32 mouse cellular contexts compared by ENCODE assay signal in the genomic region with DNA sequence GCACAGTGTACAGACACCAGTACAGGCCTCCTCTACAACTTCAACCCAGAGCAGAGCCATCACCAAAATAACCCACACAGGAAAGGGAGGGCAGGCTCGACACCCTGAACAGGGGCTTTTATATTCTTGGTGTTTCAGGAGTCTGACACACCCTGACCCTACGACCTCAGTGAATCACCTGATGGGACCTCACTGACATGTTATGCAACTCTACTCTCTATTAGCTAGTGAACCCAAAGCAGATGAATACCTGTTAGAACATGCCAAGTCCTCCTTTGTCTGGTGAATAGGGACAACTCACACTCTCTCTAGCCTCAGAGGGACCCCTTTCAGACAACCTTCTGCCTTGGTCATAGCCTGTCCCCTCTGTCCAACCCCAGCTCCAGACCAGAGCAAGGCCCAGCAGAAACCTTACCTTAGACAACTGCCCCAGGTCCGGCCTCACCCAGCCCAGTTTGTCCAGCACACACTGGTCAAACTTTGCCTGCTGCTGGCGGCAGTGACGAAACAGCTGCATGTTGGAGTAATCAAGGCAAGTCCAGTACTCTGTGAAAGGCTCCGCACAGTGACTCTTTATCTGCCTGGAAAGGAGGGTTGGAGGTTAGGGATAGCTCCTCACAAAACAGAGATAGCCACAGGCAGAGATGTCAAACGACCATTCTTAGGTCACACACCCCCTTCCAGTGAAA. TPM values are rescaled to one million over a fixed set of nuclear protein-coding genes. Genes with fewer than 3 reads are reported as not detected.
DNase-seq lines count a peak whose midpoint lies in the region; ATAC-seq and TF ChIP-seq lines count a peak whose summit lies in the region.
"Had no signal": no experiment of that assay in that cellular context is flagged by ENCODE, and none has a peak within 500 bp of the region (broad histone marks: within the 10 kb centered on the region; RNA-seq: fewer than 3 reads in every experiment).

No protein-coding gene starts in this region.

- H3K9me3 ChIP-seq in liver, embryonic 12.5 days (replicated peaks) = no peaks in the 10 kb centered on the region
- no peaks in the 10 kb centered on the region for H3K9me3 ChIP-seq in stomach, embryonic 15.5 days
- no peaks in the 10 kb centered on the region for H3K9me3 ChIP-seq in midbrain, embryonic 13.5 days
- H3K9me3 ChIP-seq: embryonic facial prominence, embryonic 13.5 days; G1E; hindbrain, embryonic 10.5 days; hindbrain, embryonic 15.5 days; kidney, embryonic 15.5 days; limb, embryonic 13.5 days had no signal

- H3K27me3 ChIP-seq in heart, adult 2 months (ENCODE audit: control insufficient read depth, insufficient read depth, low read length) = no peaks in the 10 kb centered on the region
- no peaks in the 10 kb centered on the region for H3K27me3 ChIP-seq in liver, embryonic 12.5 days (replicated peaks)
- no peaks in the 10 kb centered on the region for H3K27me3 ChIP-seq in stomach, embryonic 15.5 days (replicated peaks)
- no peaks in the 10 kb centered on the region for H3K27me3 ChIP-seq in midbrain, embryonic 13.5 days
- H3K27me3 ChIP-seq: embryonic facial prominence, embryonic 13.5 days; hindbrain, embryonic 15.5 days; kidney, embryonic 15.5 days; limb, embryonic 13.5 days had no signal

- DNase-seq in heart, adult 2 months = no peak
- DNase-seq in heart, postnatal 36 days = no peak
- DNase-seq in liver = no peak
- DNase-seq in c-Kit-positive CD71-positive TER-119-positive erythroid progenitor cells, embryonic 14.5 days (ENCODE audit: low spot score) = no peak
- DNase-seq: adrenal gland, adult 8-10 months; cerebellum, adult 11 months; cerebellum, adult 9-10 months; embryo, embryonic 11 days; forebrain, postnatal 0 days; kidney, adult 18-20 months; kidney, postnatal 36 days; lung, embryonic 14.5 days; lung, postnatal 14 days; right cerebral cortex, postnatal 25 days; thymus, postnatal 4 days had no signal

- peaks cover 32% of the 10 kb centered on the region for H3K4me1 ChIP-seq in heart, adult 2 months (ENCODE audit: control insufficient read depth, insufficient read depth, low read length)
- H3K4me1 ChIP-seq in liver, embryonic 12.5 days = peaks cover 41% of the 10 kb centered on the region
- peaks cover 10% of the 10 kb centered on the region; the same call in 1 of the 2 replicates for H3K4me1 ChIP-seq in stomach, embryonic 15.5 days
- H3K4me1 ChIP-seq in midbrain, embryonic 13.5 days (replicated peaks) = no peaks in the 10 kb centered on the region
- H3K4me1 ChIP-seq: embryonic facial prominence, embryonic 13.5 days; hindbrain, embryonic 10.5 days had no signal

- 44% methylated on average over 7 of the region's 7 CpGs for WGBS in heart, adult 2 months
- WGBS in liver, embryonic 12.5 days (ENCODE audit: insufficient replicate concordance) = 69% methylated on average over 7 of the region's 7 CpGs
- 76% methylated on average over 7 of the region's 7 CpGs for WGBS in stomach, embryonic 15.5 days
- 85% methylated on average over 7 of the region's 7 CpGs for WGBS in midbrain, embryonic 13.5 days

- intact Hi-C loops in heart, adult 2 months (cut with DNase I) = no loop called here
- intact Hi-C loops in heart, postnatal 36 days (cut with DNase I) = loop anchor here (5.0 kb wide), 1 partner anchor 63 kb away; no protein-coding TSS in a partner anchor

- TF ChIP-seq POLR2A in heart, adult 2 months (IDR thresholded peaks at IDR 0.05; ENCODE audit: insufficient read depth, low read depth, low read length) = no peak

- TF ChIP-seq EP300 in heart, adult 2 months (IDR thresholded peaks at IDR 0.05; ENCODE audit: insufficient read depth, low read depth, low read length) = no peak

- H3K9ac ChIP-seq in heart, adult 2 months (ENCODE audit: low read depth, low read length) = no peak overlapping the region
- no peak overlapping the region for H3K9ac ChIP-seq in liver, embryonic 12.5 days
- H3K9ac ChIP-seq in stomach, embryonic 15.5 days = no peak overlapping the region
- no peak overlapping the region for H3K9ac ChIP-seq in midbrain, embryonic 13.5 days (replicated peaks)
- H3K9ac ChIP-seq: embryonic facial prominence, embryonic 13.5 days; forebrain, postnatal 0 days; hindbrain, embryonic 15.5 days; kidney, embryonic 15.5 days; lung, embryonic 14.5 days had no signal

- ATAC-seq in liver, embryonic 12.5 days = peak; percentile 36; the same call in 1 of the 2 replicates
- ATAC-seq in stomach, embryonic 15.5 days (ENCODE audit: insufficient read depth, low FRiP score, low read depth) = peak; percentile 32; the same call in 1 of the 2 replicates
- ATAC-seq in midbrain, embryonic 13.5 days = no peak
- ATAC-seq: forebrain, postnatal 0 days; inflammation-experienced regulatory T-cells, adult 6 months; midbrain, embryonic 16.5 days had no signal

- H3K4me2 ChIP-seq in liver, embryonic 12.5 days = no peak overlapping the region
- no peak overlapping the region; the same call in 1 of the 2 replicates for H3K4me2 ChIP-seq in stomach, embryonic 15.5 days
- H3K4me2 ChIP-seq in midbrain, embryonic 13.5 days (replicated peaks) = no peak overlapping the region
- H3K4me2 ChIP-seq: embryonic facial prominence, embryonic 13.5 days; hindbrain, embryonic 15.5 days; kidney, embryonic 15.5 days; limb, embryonic 13.5 days; lung, embryonic 14.5 days had no signal

- peak overlapping the region; percentile 29; the same call in 1 of the 2 replicates for H3K27ac ChIP-seq in heart, adult 2 months
- H3K27ac ChIP-seq in liver, embryonic 12.5 days = no peak overlapping the region
- H3K27ac ChIP-seq in stomach, embryonic 15.5 days = no peak overlapping the region
- H3K27ac ChIP-seq in midbrain, embryonic 13.5 days = no peak overlapping the region
- H3K27ac ChIP-seq: embryonic facial prominence, embryonic 13.5 days; hindbrain, embryonic 10.5 days; hindbrain, embryonic 15.5 days; kidney, embryonic 15.5 days; layer of hippocampus, adult 2 months; limb, embryonic 13.5 days had no signal

- H3K36me3 ChIP-seq in heart, adult 2 months (ENCODE audit: control insufficient read depth, insufficient read depth, low read length) = peaks cover 63% of the 10 kb centered on the region
- peaks cover 83% of the 10 kb centered on the region for H3K36me3 ChIP-seq in liver, embryonic 12.5 days
- peaks cover 30% of the 10 kb centered on the region for H3K36me3 ChIP-seq in stomach, embryonic 15.5 days
- peaks cover 65% of the 10 kb centered on the region for H3K36me3 ChIP-seq in midbrain, embryonic 13.5 days

- peaks cover 2% of the 10 kb centered on the region for H3K79me2 ChIP-seq in heart, adult 2 months (replicated peaks; ENCODE audit: control insufficient read depth, insufficient read depth, low read length)

- H3K4me3 ChIP-seq in heart, adult 2 months = no peak overlapping the region
- H3K4me3 ChIP-seq in liver, embryonic 12.5 days = no peak overlapping the region
- no peak overlapping the region for H3K4me3 ChIP-seq in stomach, embryonic 15.5 days (replicated peaks)
- H3K4me3 ChIP-seq in midbrain, embryonic 13.5 days (replicated peaks) = no peak overlapping the region
- H3K4me3 ChIP-seq: embryonic facial prominence, embryonic 13.5 days; erythroblast, embryonic 14.5 days; hindbrain, embryonic 10.5 days; hindbrain, embryonic 15.5 days; kidney, embryonic 15.5 days; layer of hippocampus, adult 2 months; limb, embryonic 13.5 days had no signal

- no peak for TF ChIP-seq CTCF in heart, adult 2 months (IDR thresholded peaks at IDR 0.05)

RNA-seq across cellular contexts. Expression of a gene that starts 9.8 kb away (rescaled TPM):
- total RNA-seq in heart, adult 2 months (2021) = 100 to 1,000 TPM; 605 to 690 TPM
- 406 and 431 TPM in 2 replicates for polyA plus RNA-seq in heart, adult 2 months (2012; rRNA removed)
- total RNA-seq in heart, postnatal 36 days (2021) = 100 to 1,000 TPM; 662 to 685 TPM
- polyA plus RNA-seq in liver, embryonic 12.5 days (2016; fragmentation: Nextera tagmentation; extraction: Ambion mirVana) = 155 and 162 TPM in 2 replicates
- polyA plus RNA-seq in stomach, embryonic 15.5 days (2015; fragmentation: Nextera tagmentation; extraction: Ambion mirVana) = 247 and 252 TPM in 2 replicates
- 238 and 239 TPM in 2 replicates for polyA plus RNA-seq in midbrain, embryonic 13.5 days (2015; fragmentation: Nextera tagmentation; extraction: Ambion mirVana)

RNA-seq across cellular contexts. Expression of a gene that starts 9.8 kb away (rescaled TPM):
- not detected for total RNA-seq in heart, adult 2 months (2021)
- 0.61 and 0.73 TPM in 2 replicates for polyA plus RNA-seq in heart, adult 2 months (2012; rRNA removed)
- not detected for total RNA-seq in heart, postnatal 36 days (2021)
- 0.18 TPM in 1 of 2 replicates, not detected in the other for polyA plus RNA-seq in liver, embryonic 12.5 days (2016; fragmentation: Nextera tagmentation; extraction: Ambion mirVana)
- 0.26 TPM in 1 of 2 replicates, not detected in the other for polyA plus RNA-seq in stomach, embryonic 15.5 days (2015; fragmentation: Nextera tagmentation; extraction: Ambion mirVana)
- 1.1 and 1.2 TPM in 2 replicates for polyA plus RNA-seq in midbrain, embryonic 13.5 days (2015; fragmentation: Nextera tagmentation; extraction: Ambion mirVana)
- total RNA-seq: gastrocnemius, adult 8-10 months; neutrophil, adult 5-6 weeks had no signal
- polyA plus RNA-seq: embryonic facial prominence, embryonic 13.5 days; erythroblast, embryonic 14.5 days; G1E; heart, postnatal 0 days; inflammation-experienced regulatory T-cells, adult 6 months; neural tube, embryonic 11.5 days had no signal

RNA-seq across cellular contexts. Expression of a gene that starts 59.7 kb away (rescaled TPM):
- total RNA-seq in heart, adult 2 months (2021) = 1 to 10 TPM; 1.5 to 2.2 TPM
- polyA plus RNA-seq in heart, adult 2 months (2012; rRNA removed) = 1.2 and 2.8 TPM in 2 replicates
- total RNA-seq in heart, postnatal 36 days (2021) = 1 to 10 TPM; 1.1 to 2.5 TPM
- polyA plus RNA-seq in liver, embryonic 12.5 days (2016; fragmentation: Nextera tagmentation; extraction: Ambion mirVana) = 1.0 and 1.3 TPM in 2 replicates
- 0.55 and 0.65 TPM in 2 replicates for polyA plus RNA-seq in stomach, embryonic 15.5 days (2015; fragmentation: Nextera tagmentation; extraction: Ambion mirVana)
- 2.9 and 4.3 TPM in 2 replicates for polyA plus RNA-seq in midbrain, embryonic 13.5 days (2015; fragmentation: Nextera tagmentation; extraction: Ambion mirVana)
- polyA plus RNA-seq: inflammation-experienced regulatory T-cells, adult 6 months had no signal
